Mouse (Mus musculus): Measurements from ENCODE around the gene Ackr3. TPM values are rescaled to one million over a fixed set of nuclear protein-coding genes. Genes with fewer than 3 reads are reported as not detected.
A peak's percentile ranks its signal among the peaks of the same experiment; 100 is the strongest.

Ackr3 gene
- polyA plus RNA-seq, 1 experiment: 13.1 TPM

DNA sequence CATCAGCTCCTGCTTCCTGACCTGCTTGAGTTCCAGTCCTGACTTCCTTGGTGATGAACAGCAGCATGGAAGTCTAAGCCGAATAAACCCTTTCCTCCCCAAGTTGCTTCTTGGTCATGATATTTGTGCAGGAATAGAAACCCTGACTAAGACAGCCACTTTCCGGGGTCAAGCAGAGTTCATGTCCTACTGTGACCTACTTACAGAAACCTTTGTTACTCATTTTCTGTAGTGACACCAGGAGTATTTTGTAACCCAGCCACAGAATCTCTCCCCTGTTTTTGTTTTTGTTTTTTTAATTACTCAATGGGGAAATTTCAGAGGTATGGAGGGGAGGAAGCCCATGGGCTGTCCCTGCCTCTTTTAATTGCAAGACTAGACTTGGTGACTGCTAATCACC is 32.9 kb downstream of the Ackr3 start:
- no peak overlapping the region for H3K4me3 ChIP-seq (ENCODE audit: control insufficient read depth, low read depth, low read length)
- no peaks in the 10 kb centered on the region for H3K27me3 ChIP-seq (ENCODE audit: control insufficient read depth, insufficient read depth, low read length)
- no peaks in the 10 kb centered on the region for H3K4me1 ChIP-seq (ENCODE audit: control insufficient read depth, insufficient read depth, low read length)
- TF ChIP-seq POLR2A (IDR thresholded peaks at IDR 0.05; ENCODE audit: control insufficient read depth, low read depth, low read length): no peak
- TF ChIP-seq CTCF (IDR thresholded peaks at IDR 0.05; ENCODE audit: control insufficient read depth, insufficient read depth, insufficient replicate concordance, low read depth, low read length): no peak
- H3K27ac ChIP-seq (ENCODE audit: control insufficient read depth, insufficient read depth, low read depth, low read length): no peak overlapping the region
- no peaks in the 10 kb centered on the region for H3K36me3 ChIP-seq (ENCODE audit: control insufficient read depth, insufficient read depth, low read length)

DNA sequence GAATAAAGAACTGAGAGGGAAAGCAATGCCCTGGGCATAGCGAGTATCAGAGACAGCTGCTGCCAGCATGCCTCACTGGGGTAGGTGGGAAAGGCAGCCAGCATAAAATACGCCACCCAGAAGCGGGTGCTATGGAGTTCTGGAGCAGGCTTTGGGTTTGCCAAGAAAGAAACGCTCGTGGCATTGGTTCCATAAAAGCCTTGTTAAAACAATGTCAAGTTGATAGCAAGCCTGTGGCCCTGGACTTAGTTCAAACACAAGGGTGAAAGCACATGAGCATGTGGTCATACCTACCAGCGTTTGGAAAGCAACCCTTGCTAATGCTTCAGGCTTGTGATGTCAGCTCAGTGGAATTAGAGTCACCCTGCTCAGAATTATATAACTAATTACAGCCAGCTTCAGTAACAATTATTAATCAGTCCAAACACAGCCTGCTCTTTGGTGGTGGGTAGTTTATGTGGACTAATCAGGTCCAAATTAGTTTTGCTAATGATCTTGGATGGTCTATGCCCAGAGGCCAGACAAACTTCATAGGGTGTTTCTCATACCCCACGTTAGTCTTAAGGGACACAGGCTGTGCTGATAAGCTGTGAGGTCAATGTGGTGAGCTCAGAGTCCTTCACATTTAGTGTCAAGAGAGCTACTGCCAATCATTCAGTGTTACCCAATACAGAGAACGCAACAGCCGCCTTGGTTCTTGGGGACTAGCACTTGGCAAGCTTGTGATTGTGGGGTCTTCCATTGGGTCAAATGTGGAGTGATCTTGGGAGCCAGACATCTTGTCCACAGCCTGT is 34.5 kb downstream of the Ackr3 start:
- Histone ChIP-seq H3K4me3 (ENCODE audit: control insufficient read depth, low read depth, low read length) (no peak overlapping the region), H3K27ac (ENCODE audit: control insufficient read depth, insufficient read depth, low read depth, low read length) (no peak overlapping the region), H3K36me3 (ENCODE audit: control insufficient read depth, insufficient read depth, low read length) (no peaks in the 10 kb centered on the region), H3K4me1 (ENCODE audit: control insufficient read depth, insufficient read depth, low read length) (no peaks in the 10 kb centered on the region), H3K27me3 (ENCODE audit: control insufficient read depth, insufficient read depth, low read length) (no peaks in the 10 kb centered on the region)
- TF ChIP-seq POLR2A (IDR thresholded peaks at IDR 0.05; ENCODE audit: control insufficient read depth, low read depth, low read length): no peak
- no peak for TF ChIP-seq CTCF (IDR thresholded peaks at IDR 0.05; ENCODE audit: control insufficient read depth, insufficient read depth, insufficient replicate concordance, low read depth, low read length)

DNA sequence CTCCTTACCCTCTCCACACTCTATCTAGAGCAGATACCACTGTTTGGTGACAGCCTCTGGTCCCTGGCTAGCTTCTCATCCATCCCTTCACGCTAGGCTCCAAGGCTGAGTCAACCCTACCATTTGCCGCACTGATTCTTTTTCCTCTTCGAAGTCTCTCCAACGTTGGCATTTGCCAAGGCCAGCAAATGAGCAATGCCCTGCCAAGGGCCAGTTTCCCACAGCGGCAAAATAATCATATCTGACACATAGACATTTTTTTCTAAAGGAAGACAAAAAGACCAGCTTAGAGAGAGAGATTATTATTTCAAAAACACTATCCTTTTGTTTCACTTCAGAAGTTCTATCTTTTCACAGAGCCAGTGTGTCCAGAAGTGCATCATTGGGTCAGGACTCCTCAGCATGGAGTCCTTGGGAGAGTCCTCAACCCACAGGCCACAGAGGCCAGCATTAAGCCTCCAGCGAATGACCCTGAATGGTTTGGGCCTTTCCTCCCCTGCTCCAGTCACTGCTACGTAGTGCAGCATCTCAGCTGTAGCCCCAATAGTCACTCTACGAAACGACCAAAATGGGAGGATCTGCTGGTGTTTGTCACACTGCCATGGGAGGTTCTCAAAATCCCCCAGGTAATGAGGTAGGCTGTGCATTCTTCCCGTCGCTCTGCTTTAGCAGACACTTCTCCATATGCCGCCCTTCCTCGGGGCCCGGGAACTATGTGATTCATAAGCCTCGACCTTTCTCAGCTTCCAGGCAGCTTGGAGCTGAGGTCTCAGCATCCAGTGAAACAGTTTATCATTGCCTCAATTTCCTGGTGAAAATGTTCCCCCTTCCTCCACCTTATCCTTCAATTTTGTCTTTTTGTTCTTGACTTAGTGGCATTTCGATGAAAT is 35.8 kb downstream of the Ackr3 start:
- no peak overlapping the region for H3K4me3 ChIP-seq (ENCODE audit: control insufficient read depth, low read depth, low read length)
- H3K27ac ChIP-seq (ENCODE audit: control insufficient read depth, insufficient read depth, low read depth, low read length): peak overlapping the region; percentile 42
- no peaks in the 10 kb centered on the region for H3K36me3 ChIP-seq (ENCODE audit: control insufficient read depth, insufficient read depth, low read length)
- TF ChIP-seq POLR2A (IDR thresholded peaks at IDR 0.05; ENCODE audit: control insufficient read depth, low read depth, low read length) (peak; percentile 24; the same call in 1 of the 2 replicates), CTCF (IDR thresholded peaks at IDR 0.05; ENCODE audit: control insufficient read depth, insufficient read depth, insufficient replicate concordance, low read depth, low read length) (no peak)
- H3K27me3 ChIP-seq (ENCODE audit: control insufficient read depth, insufficient read depth, low read length): no peaks in the 10 kb centered on the region
- no peaks in the 10 kb centered on the region for H3K4me1 ChIP-seq (ENCODE audit: control insufficient read depth, insufficient read depth, low read length)

DNA sequence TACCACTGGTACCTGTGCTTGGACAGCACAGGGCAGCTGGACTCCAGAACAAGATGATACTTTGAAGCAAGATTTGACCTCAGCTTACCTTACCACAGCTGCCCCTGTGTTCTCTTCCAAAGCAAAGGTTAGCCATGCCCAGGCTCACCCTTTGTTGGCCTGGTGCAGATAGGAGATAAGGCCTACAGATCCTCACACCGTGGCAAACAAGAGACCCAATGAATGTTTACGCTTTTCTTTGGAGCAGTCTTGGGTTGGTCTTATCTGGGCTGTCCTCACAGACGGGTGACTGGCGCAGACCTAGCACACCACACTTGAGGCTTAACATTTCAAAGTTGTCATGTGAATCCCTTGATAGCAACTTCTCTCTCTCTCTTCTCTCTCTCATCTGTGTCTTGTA is 36.5 kb downstream of the Ackr3 start:
- TF ChIP-seq CTCF (IDR thresholded peaks at IDR 0.05; ENCODE audit: control insufficient read depth, insufficient read depth, insufficient replicate concordance, low read depth, low read length) (no peak), POLR2A (IDR thresholded peaks at IDR 0.05; ENCODE audit: control insufficient read depth, low read depth, low read length) (no peak)
- no peak overlapping the region for H3K4me3 ChIP-seq (ENCODE audit: control insufficient read depth, low read depth, low read length)
- no peaks in the 10 kb centered on the region for H3K27me3 ChIP-seq (ENCODE audit: control insufficient read depth, insufficient read depth, low read length)
- peak overlapping the region; percentile 42 for H3K27ac ChIP-seq (ENCODE audit: control insufficient read depth, insufficient read depth, low read depth, low read length)
- H3K4me1 ChIP-seq (ENCODE audit: control insufficient read depth, insufficient read depth, low read length): no peaks in the 10 kb centered on the region
- no peaks in the 10 kb centered on the region for H3K36me3 ChIP-seq (ENCODE audit: control insufficient read depth, insufficient read depth, low read length)

DNA sequence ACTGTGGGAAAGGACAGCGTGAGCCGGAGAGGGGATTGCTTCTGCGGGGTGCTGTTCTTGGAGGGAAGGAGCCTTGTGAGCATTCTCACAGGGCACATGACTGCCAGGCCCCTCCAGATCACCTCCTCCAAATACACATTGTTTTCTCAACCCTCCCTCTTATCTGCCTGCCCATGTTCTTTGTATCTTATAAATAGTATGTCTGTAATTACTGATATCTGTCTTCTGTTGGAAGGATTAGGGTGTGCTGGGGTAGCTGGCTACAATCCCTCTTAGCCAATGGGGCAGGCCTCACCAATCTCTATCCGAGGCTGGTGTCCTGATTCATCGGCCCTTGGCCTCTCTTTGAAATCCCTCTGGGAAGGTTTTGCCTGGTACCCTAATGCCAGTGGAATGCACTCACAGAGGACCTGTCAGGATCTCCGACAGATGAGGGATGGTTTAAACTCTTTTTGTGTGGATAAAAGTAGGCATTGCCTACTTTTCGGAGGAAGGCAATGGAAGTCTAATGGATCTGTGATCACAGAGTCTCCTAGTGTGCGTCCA is 38.7 kb downstream of the Ackr3 start:
- Histone ChIP-seq H3K4me1 (ENCODE audit: control insufficient read depth, insufficient read depth, low read length) (no peaks in the 10 kb centered on the region), H3K4me3 (ENCODE audit: control insufficient read depth, low read depth, low read length) (no peak overlapping the region), H3K36me3 (ENCODE audit: control insufficient read depth, insufficient read depth, low read length) (no peaks in the 10 kb centered on the region), H3K27me3 (ENCODE audit: control insufficient read depth, insufficient read depth, low read length) (no peaks in the 10 kb centered on the region), H3K27ac (ENCODE audit: control insufficient read depth, insufficient read depth, low read depth, low read length) (no peak overlapping the region)
- no peak for TF ChIP-seq POLR2A (IDR thresholded peaks at IDR 0.05; ENCODE audit: control insufficient read depth, low read depth, low read length)
- no peak for TF ChIP-seq CTCF (IDR thresholded peaks at IDR 0.05; ENCODE audit: control insufficient read depth, insufficient read depth, insufficient replicate concordance, low read depth, low read length)

DNA sequence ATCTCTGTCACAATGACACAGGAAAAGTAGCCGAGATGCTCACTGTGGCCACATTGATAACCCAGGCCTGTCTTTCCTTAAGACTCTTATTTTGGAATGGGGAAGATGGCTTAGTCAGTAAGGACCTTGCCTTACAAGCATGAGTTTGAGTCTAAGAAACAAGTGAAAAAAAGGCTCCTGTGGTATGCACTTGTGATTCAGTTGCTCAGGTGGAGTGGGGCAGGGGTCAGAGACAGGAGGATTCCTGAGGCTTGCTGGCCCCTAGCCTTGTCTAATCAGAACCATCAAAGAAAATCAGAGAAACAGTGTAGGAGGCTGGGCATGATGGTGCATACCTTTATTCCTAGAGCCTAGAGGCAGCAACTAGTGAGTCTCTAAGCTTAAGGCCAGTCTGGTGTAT is 40.8 kb downstream of the Ackr3 start:
- Histone ChIP-seq H3K27ac (ENCODE audit: control insufficient read depth, insufficient read depth, low read depth, low read length) (no peak overlapping the region), H3K4me1 (ENCODE audit: control insufficient read depth, insufficient read depth, low read length) (no peaks in the 10 kb centered on the region), H3K27me3 (ENCODE audit: control insufficient read depth, insufficient read depth, low read length) (no peaks in the 10 kb centered on the region), H3K4me3 (ENCODE audit: control insufficient read depth, low read depth, low read length) (no peak overlapping the region), H3K36me3 (ENCODE audit: control insufficient read depth, insufficient read depth, low read length) (no peaks in the 10 kb centered on the region)
- TF ChIP-seq POLR2A (IDR thresholded peaks at IDR 0.05; ENCODE audit: control insufficient read depth, low read depth, low read length): no peak
- no peak for TF ChIP-seq CTCF (IDR thresholded peaks at IDR 0.05; ENCODE audit: control insufficient read depth, insufficient read depth, insufficient replicate concordance, low read depth, low read length)

DNA sequence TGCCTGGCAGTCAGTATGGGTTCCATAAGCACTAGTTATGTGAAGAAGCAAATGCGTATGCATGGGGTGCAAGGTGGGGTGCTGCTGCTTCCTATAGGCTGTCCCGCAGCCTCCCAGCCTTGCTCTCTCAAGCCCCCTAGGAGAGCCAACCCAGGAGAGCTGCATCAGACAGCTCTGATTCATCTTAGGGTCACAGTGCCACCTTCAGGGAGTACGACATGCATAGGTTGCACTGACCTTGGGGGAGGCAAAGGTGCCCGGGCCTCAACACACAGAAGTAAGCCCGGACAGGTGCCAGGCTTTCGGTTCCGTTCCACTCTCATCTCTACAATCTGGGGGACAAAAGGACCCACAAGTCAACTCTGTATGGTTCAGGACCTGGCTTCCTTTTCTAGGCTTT is 41.8 kb downstream of the Ackr3 start:
- peaks cover 3% of the 10 kb centered on the region for H3K4me1 ChIP-seq (ENCODE audit: control insufficient read depth, insufficient read depth, low read length)
- no peak overlapping the region for H3K4me3 ChIP-seq (ENCODE audit: control insufficient read depth, low read depth, low read length)
- H3K36me3 ChIP-seq (ENCODE audit: control insufficient read depth, insufficient read depth, low read length): no peaks in the 10 kb centered on the region
- TF ChIP-seq POLR2A (IDR thresholded peaks at IDR 0.05; ENCODE audit: control insufficient read depth, low read depth, low read length) (no peak), CTCF (IDR thresholded peaks at IDR 0.05; ENCODE audit: control insufficient read depth, insufficient read depth, insufficient replicate concordance, low read depth, low read length) (no peak)
- H3K27me3 ChIP-seq (ENCODE audit: control insufficient read depth, insufficient read depth, low read length): no peaks in the 10 kb centered on the region
- no peak overlapping the region for H3K27ac ChIP-seq (ENCODE audit: control insufficient read depth, insufficient read depth, low read depth, low read length)
